Mouse (Mus musculus) retina, postnatal 1 day (tissue): ENCODE measurements at regions not wholly inside any gene's neighbourhood (a gene's known extent, or its start where the extent isn't known, plus 50 kb on each side); places are given as distances from the start of the nearest gene placed in this dataset.

Experiments used
- DNase-seq: peaks from one replicate; pipeline ENCODE4 v3.0.0-alpha.2; 2012

GRCm38 (mm10) chr16:47754671-47755070 is 528.9 kb upstream of the Dppa4 start:
- DNase-seq = no peak

GRCm38 (mm10) chr16:47758296-47758695 is 525.2 kb upstream of the Dppa4 start:
- no peak for DNase-seq

GRCm38 (mm10) chr16:47765742-47766141 is 517.8 kb upstream of the Dppa4 start:
- peak; percentile 37 for DNase-seq

GRCm38 (mm10) chr16:47788515-47788914 is 495.0 kb upstream of the Dppa4 start:
- DNase-seq = no peak

GRCm38 (mm10) chr16:47790666-47791065 is 492.9 kb upstream of the Dppa4 start:
- no peak for DNase-seq

GRCm38 (mm10) chr16:47791456-47791855 is 492.1 kb upstream of the Dppa4 start:
- DNase-seq = no peak

- DNase-seq = peak; percentile 31
Measured at GRCm38 (mm10) chr16:47798838-47799237, 484.7 kb upstream of the Dppa4 start.

- DNase-seq = no peak
Measured at GRCm38 (mm10) chr16:47843169-47843568, 440.4 kb upstream of the Dppa4 start.

GRCm38 (mm10) chr16:47851631-47852030 is 431.9 kb upstream of the Dppa4 start:
- no peak for DNase-seq

GRCm38 (mm10) chr16:47859840-47860239 is 423.7 kb upstream of the Dppa4 start:
- DNase-seq = no peak

GRCm38 (mm10) chr16:47875258-47875657 is 408.3 kb upstream of the Dppa4 start:
- DNase-seq = no peak

- peak; percentile 11 for DNase-seq
Measured at GRCm38 (mm10) chr16:47883476-47883875, 400.1 kb upstream of the Dppa4 start.

- no peak for DNase-seq
Measured at GRCm38 (mm10) chr16:47887019-47887418, 396.5 kb upstream of the Dppa4 start.

- no peak for DNase-seq
Measured at GRCm38 (mm10) chr16:47900785-47901184, 382.7 kb upstream of the Dppa4 start.

GRCm38 (mm10) chr16:47938000-47938399 is 345.5 kb upstream of the Dppa4 start:
- no peak for DNase-seq
